ENCODE assay signal across 8 mouse cellular contexts in genomic region chr17:83772711-83773110, GRCm38 (mm10).
DNase-seq lines count a peak whose midpoint lies in the region; ATAC-seq and TF ChIP-seq lines count a peak whose summit lies in the region.

No protein-coding gene starts in this region.

- no peak overlapping the region for H3K9ac ChIP-seq in midbrain, embryonic 11.5 days (ENCODE audit: low read length)
- H3K9ac ChIP-seq in midbrain, embryonic 12.5 days (replicated peaks): no peak overlapping the region

- H3K4me3 ChIP-seq in midbrain, embryonic 11.5 days (ENCODE audit: low read depth, low read length): no peak overlapping the region
- no peak overlapping the region for H3K4me3 ChIP-seq in midbrain, embryonic 10.5 days
- no peak overlapping the region for H3K4me3 ChIP-seq in midbrain, embryonic 12.5 days
- H3K4me3 ChIP-seq in cerebellum, adult 2 months (replicated peaks; ENCODE audit: insufficient read depth, low read depth, low read length): no peak overlapping the region

- 0 out of 2 replicates have a peak, but pooled peaks cover 2% of the 10 kb centered on the region for H3K4me1 ChIP-seq in midbrain, embryonic 11.5 days (ENCODE audit: control insufficient read depth, insufficient read depth, low read length)
- peaks cover 7% of the 10 kb centered on the region for H3K4me1 ChIP-seq in midbrain, embryonic 10.5 days
- H3K4me1 ChIP-seq in midbrain, embryonic 12.5 days: 0 out of 2 replicates have a peak, but pooled peaks cover 5% of the 10 kb centered on the region
- peaks cover 3% of the 10 kb centered on the region; the same call in 1 of the 2 replicates for H3K4me1 ChIP-seq in cerebellum, adult 2 months (ENCODE audit: control insufficient read depth, insufficient read depth, low read length)

- no peaks in the 10 kb centered on the region for H3K27me3 ChIP-seq in midbrain, embryonic 11.5 days (ENCODE audit: control insufficient read depth, insufficient read depth, low read length)
- no peaks in the 10 kb centered on the region for H3K27me3 ChIP-seq in midbrain, embryonic 10.5 days (ENCODE audit: low read depth, poor library complexity, severe bottlenecking)
- no peaks in the 10 kb centered on the region for H3K27me3 ChIP-seq in midbrain, embryonic 12.5 days
- H3K27me3 ChIP-seq in cerebellum, adult 2 months (ENCODE audit: control insufficient read depth, insufficient read depth, low read length): no peaks in the 10 kb centered on the region

- H3K9me3 ChIP-seq in midbrain, embryonic 11.5 days (ENCODE audit: control insufficient read depth, low read length): no peaks in the 10 kb centered on the region
- no peaks in the 10 kb centered on the region for H3K9me3 ChIP-seq in midbrain, embryonic 10.5 days (replicated peaks)
- H3K9me3 ChIP-seq in midbrain, embryonic 12.5 days: no peaks in the 10 kb centered on the region

- no peak for TF ChIP-seq CTCF in cerebellum, adult 2 months (IDR thresholded peaks at IDR 0.05; ENCODE audit: borderline replicate concordance, insufficient read depth, low read depth, low read length)

- 64% methylated on average over 8 of the region's 8 CpGs for WGBS in midbrain, embryonic 11.5 days
- 73% methylated on average over 8 of the region's 8 CpGs for WGBS in midbrain, embryonic 10.5 days
- WGBS in midbrain, embryonic 12.5 days: 59% methylated on average over 8 of the region's 8 CpGs
- 77% methylated on average over 8 of the region's 8 CpGs for WGBS in cerebellum, adult 2 months

- no peak for TF ChIP-seq POLR2A in cerebellum, adult 2 months (IDR thresholded peaks at IDR 0.05; ENCODE audit: borderline replicate concordance, insufficient read depth, low read length)

- H3K36me3 ChIP-seq in midbrain, embryonic 11.5 days (ENCODE audit: control insufficient read depth, insufficient read depth, low read length): no peaks in the 10 kb centered on the region
- H3K36me3 ChIP-seq in midbrain, embryonic 10.5 days: no peaks in the 10 kb centered on the region
- H3K36me3 ChIP-seq in midbrain, embryonic 12.5 days: no peaks in the 10 kb centered on the region

- peak; percentile 58; the same call in 1 of the 2 replicates for ATAC-seq in midbrain, embryonic 11.5 days (ENCODE audit: low FRiP score)
- peak; percentile 86 to 94 for ATAC-seq in hematopoietic stem cell, adult 5-6 weeks (replicated peaks in 1 of 2; ENCODE audit: insufficient read depth in 1 of 2, low FRiP score in 2 of 2, low TSS enrichment in 1 of 2, low read depth in 1 of 2, poor library complexity in 2 of 2, severe bottlenecking in 2 of 2)
- ATAC-seq in midbrain, embryonic 12.5 days (ENCODE audit: low FRiP score, low read depth): peak; percentile 84

- DNase-seq in midbrain, embryonic 11.5 days (ENCODE audit: low spot score, missing footprints): no peak
- DNase-seq in midbrain, embryonic 10.5 days (ENCODE audit: low spot score): no peak
- DNase-seq in thymus, postnatal 36 days: peak; percentile 69 to 83
- no peak for DNase-seq in cerebellum, adult 2 months
- DNase-seq in frontal cortex, postnatal 25 days (ENCODE audit: low spot score in 2 of 2): no peak
- no peak for DNase-seq in heart, postnatal 4 days

- H3K27ac ChIP-seq in midbrain, embryonic 11.5 days (ENCODE audit: low read depth, low read length): no peak overlapping the region
- H3K27ac ChIP-seq in midbrain, embryonic 10.5 days (replicated peaks): no peak overlapping the region
- no peak overlapping the region for H3K27ac ChIP-seq in midbrain, embryonic 12.5 days (replicated peaks)
- H3K27ac ChIP-seq in cerebellum, adult 2 months (ENCODE audit: insufficient read depth, low read length): no peak overlapping the region

- H3K4me2 ChIP-seq in midbrain, embryonic 11.5 days: no peak overlapping the region
- H3K4me2 ChIP-seq in midbrain, embryonic 12.5 days (replicated peaks): no peak overlapping the region

Comparison
In these comparisons a context has a peak if more than half of its experiments do, and no peak if none do; other contexts are left out.
1. DNase-seq: peak in thymus, postnatal 36 days (2 of 2); none in midbrain, embryonic 11.5 days (single experiment), midbrain, embryonic 10.5 days (single experiment), cerebellum, adult 2 months (0 of 2), frontal cortex, postnatal 25 days (0 of 2) and heart, postnatal 4 days (single experiment).
2. Peak in every context shown above with its lines, with median percentiles within 50 percentile points of each other: ATAC-seq.